Mouse (Mus musculus) kidney, postnatal 14 days (tissue): Measurements from ENCODE around the gene Tcf23.
"Not testable (repeated sequence)": the region's sequence is repeated elsewhere in the genome, so short reads cannot be mapped to it uniquely, and the experiment has no call there.

Experiments used
- DNase-seq: peaks from one replicate; pipeline ENCODE4 v3.0.0; 2022; ENCODE audit warnings: mixed read lengths

Gene Tcf23

GRCm38 (mm10) chr5:30999324-30999723, 30.9 kb downstream of the Tcf23 start:
- no peak for DNase-seq

- no peak for DNase-seq
Observed at GRCm38 (mm10) chr5:31000122-31000521, 31.7 kb downstream of the Tcf23 start.

- DNase-seq, result no peak
Observed at GRCm38 (mm10) chr5:31000993-31001392, 32.5 kb downstream of the Tcf23 start.

GRCm38 (mm10) chr5:31001560-31001959, 33.1 kb downstream of the Tcf23 start:
- no peak for DNase-seq

- DNase-seq, result peak; percentile 90
Observed at GRCm38 (mm10) chr5:31004184-31004583, 35.7 kb downstream of the Tcf23 start.

GRCm38 (mm10) chr5:31012737-31013136, 44.3 kb downstream of the Tcf23 start:
- DNase-seq, result no peak

GRCm38 (mm10) chr5:31015913-31016312, 47.5 kb downstream of the Tcf23 start:
- no peak for DNase-seq

- not testable (repeated sequence) for DNase-seq
Observed at GRCm38 (mm10) chr5:31021790-31022189, 53.3 kb downstream of the Tcf23 start.

- DNase-seq, result no peak
Observed at GRCm38 (mm10) chr5:31022690-31023089, 54.2 kb downstream of the Tcf23 start.

- no peak for DNase-seq
Observed at GRCm38 (mm10) chr5:31023254-31023653, 54.8 kb downstream of the Tcf23 start.

GRCm38 (mm10) chr5:31024641-31025040, 56.2 kb downstream of the Tcf23 start:
- DNase-seq, result no peak
